Comparison of ENCODE assay signal across 9 mouse cellular contexts in genomic region chr8:79583326-79583725, GRCm38 (mm10). TPM values are rescaled to one million over a fixed set of nuclear protein-coding genes. Genes with fewer than 3 reads are reported as not detected.
DNase-seq lines count a peak whose midpoint lies in the region; ATAC-seq lines count a peak whose summit lies in the region.
"Had no signal": no experiment of that assay in that cellular context is flagged by ENCODE, and none has a peak within 500 bp of the region (broad histone marks: within the 10 kb centered on the region; RNA-seq: fewer than 3 reads in every experiment).

No protein-coding gene starts in this region.

- H3K36me3 ChIP-seq in kidney, embryonic 16.5 days (ENCODE audit: insufficient read depth, low read length), result no peaks in the 10 kb centered on the region
- H3K36me3 ChIP-seq in hindbrain, embryonic 12.5 days, result no peaks in the 10 kb centered on the region
- H3K36me3 ChIP-seq: limb, embryonic 15.5 days had no signal

- DNase-seq in kidney, adult 8-10 months, result peak; percentile 31 to 34
- DNase-seq in MN1 (ENCODE audit: low spot score), result peak; percentile 42
- DNase-seq in embryo, embryonic 10 days (ENCODE audit: low spot score), result peak; percentile 32
- peak; percentile 31 for DNase-seq in lung, postnatal 25 days (ENCODE audit: low spot score)
- DNase-seq in spleen, adult 18-20 months, result no peak
- DNase-seq: gastrocnemius, postnatal 25 days had no signal

- no peaks in the 10 kb centered on the region for H3K27me3 ChIP-seq in kidney, embryonic 16.5 days (ENCODE audit: insufficient read depth, low read length)
- H3K27me3 ChIP-seq in hindbrain, embryonic 12.5 days, result no peaks in the 10 kb centered on the region
- H3K27me3 ChIP-seq: limb, embryonic 15.5 days had no signal

- no peak overlapping the region for H3K4me2 ChIP-seq in kidney, embryonic 16.5 days (replicated peaks; ENCODE audit: low read depth, low read length)
- no peak overlapping the region for H3K4me2 ChIP-seq in hindbrain, embryonic 12.5 days (replicated peaks)
- H3K4me2 ChIP-seq: limb, embryonic 15.5 days had no signal

- no peak for ATAC-seq in kidney, embryonic 16.5 days (ENCODE audit: low FRiP score, low TSS enrichment)
- ATAC-seq in hindbrain, embryonic 12.5 days (ENCODE audit: low FRiP score), result no peak

- H3K4me1 ChIP-seq in kidney, embryonic 16.5 days (ENCODE audit: insufficient read depth, low read length), result no peaks in the 10 kb centered on the region
- no peaks in the 10 kb centered on the region for H3K4me1 ChIP-seq in hindbrain, embryonic 12.5 days
- H3K4me1 ChIP-seq: limb, embryonic 15.5 days had no signal

- H3K9me3 ChIP-seq in kidney, embryonic 16.5 days (ENCODE audit: low read length), result no peaks in the 10 kb centered on the region
- H3K9me3 ChIP-seq in hindbrain, embryonic 12.5 days (replicated peaks), result no peaks in the 10 kb centered on the region
- H3K9me3 ChIP-seq: limb, embryonic 15.5 days had no signal

- H3K9ac ChIP-seq in kidney, embryonic 16.5 days (replicated peaks; ENCODE audit: low read length), result no peak overlapping the region
- no peak overlapping the region for H3K9ac ChIP-seq in hindbrain, embryonic 12.5 days
- H3K9ac ChIP-seq: limb, embryonic 15.5 days had no signal

- no peak overlapping the region for H3K4me3 ChIP-seq in kidney, embryonic 16.5 days (ENCODE audit: low read length)
- no peak overlapping the region for H3K4me3 ChIP-seq in hindbrain, embryonic 12.5 days
- H3K4me3 ChIP-seq: limb, embryonic 15.5 days had no signal

- WGBS in kidney, embryonic 16.5 days, result 31% methylated on average over 6 of the region's 6 CpGs
- 41% methylated on average over 6 of the region's 6 CpGs for WGBS in hindbrain, embryonic 12.5 days

- H3K27ac ChIP-seq in kidney, embryonic 16.5 days (ENCODE audit: low read length), result no peak overlapping the region
- H3K27ac ChIP-seq in hindbrain, embryonic 12.5 days, result no peak overlapping the region
- H3K27ac ChIP-seq: limb, embryonic 15.5 days had no signal

RNA-seq across cellular contexts. Expression of gene Otud4, which starts 56.1 kb away (rescaled TPM):
- polyA plus RNA-seq in kidney, embryonic 16.5 days (2015; fragmentation: Nextera tagmentation; extraction: Ambion mirVana), result 14.1 and 15.7 TPM in 2 replicates
- 18.4 and 19.3 TPM in 2 replicates for polyA plus RNA-seq in hindbrain, embryonic 12.5 days (2016; fragmentation: Nextera tagmentation; extraction: Ambion mirVana)

Comparison
In these comparisons a context has a peak if more than half of its experiments do, and no peak if none do; other contexts are left out.
1. DNase-seq: peak in kidney, adult 8-10 months (2 of 2), MN1 (single experiment), embryo, embryonic 10 days (single experiment) and lung, postnatal 25 days (single experiment); none in spleen, adult 18-20 months (0 of 2).